Mouse (Mus musculus) testis, adult 2 months (tissue): ENCODE results near the gene Ccdc83.

Experiments used
- CTCF ChIP-seq: fragments of 200-500 bp; IDR thresholded peaks from 2 replicates; pipeline ENCODE4 v1.5.1; 2012; ENCODE audit warnings: low read depth, mild to moderate bottlenecking, inconsistent platforms, low read length, moderate library complexity; ENCODE audit not compliant: control insufficient read depth, insufficient read depth, insufficient replicate concordance
- POLR2A ChIP-seq: fragments of 200-500 bp; IDR thresholded peaks from 2 replicates; pipeline ENCODE4 v1.6.1; 2012; ENCODE audit warnings: low read depth, mild to moderate bottlenecking, inconsistent platforms, low read length, moderate library complexity; ENCODE audit not compliant: control insufficient read depth

DNA sequence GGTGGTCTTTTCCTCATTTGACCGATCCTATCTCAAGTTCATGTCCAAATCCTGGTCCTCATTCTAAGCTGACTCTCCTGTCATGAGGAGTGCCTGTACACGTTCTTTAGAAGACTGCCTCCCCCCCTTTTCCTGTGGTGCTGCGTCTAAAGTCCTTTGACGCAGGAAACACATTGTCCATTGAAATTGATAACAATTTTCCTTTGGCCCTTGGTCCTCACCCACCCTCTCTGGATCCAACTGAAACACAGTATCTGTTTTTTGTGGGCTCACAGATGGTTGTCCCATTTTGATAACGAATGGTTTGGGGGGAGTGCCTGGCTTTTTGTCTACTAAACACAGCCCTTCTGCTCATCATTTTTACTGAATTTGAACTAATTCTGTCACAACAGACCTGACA is 21.9 kb downstream of the Ccdc83 start:
- no peak for TF ChIP-seq CTCF
- TF ChIP-seq POLR2A: no peak
